Mouse (Mus musculus): ENCODE results near the gene Map2k2. TPM values are rescaled to one million over a fixed set of nuclear protein-coding genes. Genes with fewer than 3 reads are reported as not detected.
"Not testable (repeated sequence)": the region's sequence is repeated elsewhere in the genome, so short reads cannot be mapped to it uniquely, and the experiment has no call there.

Gene Map2k2
- total and polyA plus RNA-seq, 3 experiments = 52.2 to 272 (median 63.5) TPM

- Histone ChIP-seq H3K27me3 (ENCODE audit: insufficient read depth, low read length) (no peaks in the 10 kb centered on the region), H3K36me3 (replicated peaks) (peaks cover 37% of the 10 kb centered on the region), H3K9me3 (replicated peaks) (no peaks in the 10 kb centered on the region), H3K4me1 (ENCODE audit: insufficient read depth, low read depth, low read length) (peaks cover 55% of the 10 kb centered on the region), H3K4me3 (ENCODE audit: low read depth, low read length) (peak within 1 kb of the TSS; percentile 84)
- ATAC-seq (ENCODE audit: extremely low read depth, insufficient number of reproducible peaks, low FRiP score, poor library complexity, severe bottlenecking) (peak; percentile 91), DNase-seq (ENCODE audit: low spot score) (peak; percentile 96)
- TF ChIP-seq GATA1 (IDR thresholded peaks at IDR 0.05; ENCODE audit: borderline replicate concordance, low read length) = no peak
- no peak for TF ChIP-seq TAL1 (conservative IDR thresholded peaks at IDR 0.05; ENCODE audit: low read depth, low read length)
- no peak for TF ChIP-seq GATA2 (IDR thresholded peaks at IDR 0.05; ENCODE audit: borderline replicate concordance, low read depth, low read length)
- no peak for TF ChIP-seq POLR2AphosphoS5 (IDR thresholded peaks at IDR 0.05; ENCODE audit: insufficient replicate concordance, low read depth, low read length)
- no peak for TF ChIP-seq CTCF (IDR thresholded peaks at IDR 0.05; ENCODE audit: low read depth, low read length)
These were observed 61.7 kb downstream of the Map2k2 start, which contains the start of gene Pias4 for GRCm38 (mm10) chr10:81167200-81168086. Pias4 (minus strand) TSS chr10:81167923.

DNA sequence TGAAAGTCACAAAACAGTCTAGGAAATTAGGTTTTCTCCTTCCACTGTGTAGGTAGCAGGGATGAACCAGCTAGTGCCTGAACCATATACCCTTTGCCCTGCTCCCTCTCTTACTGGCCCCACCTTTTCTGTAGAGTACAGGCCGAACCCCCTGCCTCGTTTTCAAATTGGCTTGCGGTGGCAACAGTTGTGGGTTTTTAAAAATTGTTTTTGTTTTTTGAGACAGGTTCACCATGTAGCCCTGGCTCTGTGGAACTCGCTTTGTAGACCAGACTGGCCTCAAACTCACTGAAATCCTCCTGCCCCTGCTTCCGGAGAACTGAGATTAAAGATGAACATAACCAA is 62.3 kb downstream of the Map2k2 start:
- Histone ChIP-seq H3K36me3 (replicated peaks) (peaks cover 32% of the 10 kb centered on the region), H3K9me3 (replicated peaks) (no peaks in the 10 kb centered on the region), H3K4me3 (ENCODE audit: low read depth, low read length) (peak overlapping the region; percentile 58), H3K27me3 (ENCODE audit: insufficient read depth, low read length) (no peaks in the 10 kb centered on the region), H3K4me1 (ENCODE audit: insufficient read depth, low read depth, low read length) (peaks cover 55% of the 10 kb centered on the region)
- TF ChIP-seq GATA2 (IDR thresholded peaks at IDR 0.05; ENCODE audit: borderline replicate concordance, low read depth, low read length) = no peak
- TF ChIP-seq POLR2AphosphoS5 (IDR thresholded peaks at IDR 0.05; ENCODE audit: insufficient replicate concordance, low read depth, low read length) = no peak
- TF ChIP-seq GATA1 (IDR thresholded peaks at IDR 0.05; ENCODE audit: borderline replicate concordance, low read length) = no peak
- no peak for TF ChIP-seq CTCF (IDR thresholded peaks at IDR 0.05; ENCODE audit: low read depth, low read length)
- ATAC-seq (ENCODE audit: extremely low read depth, insufficient number of reproducible peaks, low FRiP score, poor library complexity, severe bottlenecking) (no peak), DNase-seq (ENCODE audit: low spot score) (no peak)

- peak; percentile 62 for ATAC-seq (ENCODE audit: extremely low read depth, insufficient number of reproducible peaks, low FRiP score, poor library complexity, severe bottlenecking)
These were observed 63.0 kb downstream of the Map2k2 start for GRCm38 (mm10) chr10:81168521-81169244.

DNA sequence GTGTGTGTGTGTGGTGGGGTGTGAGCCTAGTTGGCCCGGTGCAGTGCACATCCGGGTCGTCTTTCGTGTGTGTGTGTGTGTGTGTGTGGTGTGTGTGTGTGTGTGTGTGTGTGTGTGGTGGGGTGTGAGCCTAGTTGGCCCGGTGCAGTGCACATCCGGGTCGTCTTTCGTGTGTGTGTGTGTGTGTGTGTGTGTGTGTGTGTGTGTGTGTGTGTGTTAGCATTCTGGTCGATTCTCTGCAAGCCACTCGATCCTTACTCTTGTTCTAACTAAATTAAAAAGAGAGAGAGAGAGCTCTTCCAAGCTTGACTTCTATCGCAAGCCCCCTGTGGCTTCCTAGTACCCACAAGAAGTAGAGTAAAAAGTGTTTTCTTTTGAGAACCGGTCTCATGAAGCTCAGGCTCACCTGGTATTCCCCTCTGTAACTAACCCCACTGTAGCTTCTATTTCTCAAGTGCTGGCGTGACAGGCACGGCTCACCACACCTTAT is 63.7 kb downstream of the Map2k2 start:
- H3K9me3 ChIP-seq (replicated peaks); DNase-seq (ENCODE audit: low spot score); H3K27me3 ChIP-seq (ENCODE audit: insufficient read depth, low read length); ATAC-seq (ENCODE audit: extremely low read depth, insufficient number of reproducible peaks, low FRiP score, poor library complexity, severe bottlenecking): not testable (repeated sequence)
- Histone ChIP-seq H3K4me1 (ENCODE audit: insufficient read depth, low read depth, low read length) (peaks cover 57% of the 10 kb centered on the region), H3K36me3 (replicated peaks) (peaks cover 19% of the 10 kb centered on the region), H3K4me3 (ENCODE audit: low read depth, low read length) (peak overlapping the region; percentile 27; the same call in 1 of the 2 replicates)

More at GRCm38 (mm10) chr10:81168521-81169244, 63.0 kb downstream of the Map2k2 start:
- Histone ChIP-seq H3K4me1 (ENCODE audit: insufficient read depth, low read depth, low read length) (peaks cover 57% of the 10 kb centered on the region), H3K27me3 (ENCODE audit: insufficient read depth, low read length) (no peaks in the 10 kb centered on the region), H3K9me3 (replicated peaks) (no peaks in the 10 kb centered on the region), H3K36me3 (replicated peaks) (peaks cover 27% of the 10 kb centered on the region), H3K4me3 (ENCODE audit: low read depth, low read length) (peak overlapping the region; percentile 79)
- DNase-seq (ENCODE audit: low spot score) = peak; percentile 72
- 0 out of 2 replicates have a peak, but pooled peaks have one; percentile 45 for TF ChIP-seq POLR2AphosphoS5 (IDR thresholded peaks at IDR 0.05; ENCODE audit: insufficient replicate concordance, low read depth, low read length)
- TF ChIP-seq TAL1 (conservative IDR thresholded peaks at IDR 0.05; ENCODE audit: low read depth, low read length) = no peak

DNA sequence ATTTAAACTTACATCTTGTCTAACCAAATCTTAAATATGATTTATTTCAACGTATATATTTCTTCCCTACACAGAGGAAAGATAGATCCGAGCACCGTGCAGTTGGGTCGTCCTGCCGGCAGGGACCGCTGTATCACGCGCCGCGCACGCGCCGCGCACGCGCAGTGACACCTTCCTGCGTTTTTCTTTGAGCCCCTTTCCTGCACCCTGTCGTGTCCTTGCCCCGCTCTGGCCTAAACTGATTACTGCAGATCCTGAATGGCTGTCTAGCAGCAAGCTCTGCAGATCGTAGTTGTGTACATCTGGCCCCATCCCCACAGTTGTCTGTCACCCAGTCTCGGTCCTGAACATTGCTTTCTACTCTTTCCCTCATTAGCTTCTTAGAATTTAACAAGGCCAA is 67.4 kb downstream of the Map2k2 start:
- no peak for ATAC-seq (ENCODE audit: extremely low read depth, insufficient number of reproducible peaks, low FRiP score, poor library complexity, severe bottlenecking)
- Histone ChIP-seq H3K36me3 (replicated peaks) (peaks cover 15% of the 10 kb centered on the region), H3K9me3 (replicated peaks) (no peaks in the 10 kb centered on the region), H3K4me1 (ENCODE audit: insufficient read depth, low read depth, low read length) (peaks cover 53% of the 10 kb centered on the region), H3K27me3 (ENCODE audit: insufficient read depth, low read length) (no peaks in the 10 kb centered on the region), H3K4me3 (ENCODE audit: low read depth, low read length) (peak overlapping the region; percentile 48; the same call in 1 of the 2 replicates)
- no peak for TF ChIP-seq TAL1 (conservative IDR thresholded peaks at IDR 0.05; ENCODE audit: low read depth, low read length)
- TF ChIP-seq POLR2AphosphoS5 (IDR thresholded peaks at IDR 0.05; ENCODE audit: insufficient replicate concordance, low read depth, low read length) = no peak
- peak; percentile 25; the same call in 1 of the 2 replicates for TF ChIP-seq CTCF (IDR thresholded peaks at IDR 0.05; ENCODE audit: low read depth, low read length)
- no peak for DNase-seq (ENCODE audit: low spot score)

- ATAC-seq (ENCODE audit: extremely low read depth, insufficient number of reproducible peaks, low FRiP score, poor library complexity, severe bottlenecking) (peak; percentile 43), DNase-seq (ENCODE audit: low spot score) (peak; percentile 57)
- TF ChIP-seq POLR2AphosphoS5 (IDR thresholded peaks at IDR 0.05; ENCODE audit: insufficient replicate concordance, low read depth, low read length) (no peak), CTCF (IDR thresholded peaks at IDR 0.05; ENCODE audit: low read depth, low read length) (peak; percentile 95)
- H3K4me3 ChIP-seq (ENCODE audit: low read depth, low read length) = peak overlapping the region; percentile 55; the same call in 1 of the 2 replicates
- peaks cover 58% of the 10 kb centered on the region for H3K4me1 ChIP-seq (ENCODE audit: insufficient read depth, low read depth, low read length)
- H3K9me3 ChIP-seq (replicated peaks) = no peaks in the 10 kb centered on the region
- peaks cover 31% of the 10 kb centered on the region for H3K36me3 ChIP-seq (replicated peaks)
- no peaks in the 10 kb centered on the region for H3K27me3 ChIP-seq (ENCODE audit: insufficient read depth, low read length)
These were observed 69.1 kb downstream of the Map2k2 start for GRCm38 (mm10) chr10:81174617-81175344.

DNA sequence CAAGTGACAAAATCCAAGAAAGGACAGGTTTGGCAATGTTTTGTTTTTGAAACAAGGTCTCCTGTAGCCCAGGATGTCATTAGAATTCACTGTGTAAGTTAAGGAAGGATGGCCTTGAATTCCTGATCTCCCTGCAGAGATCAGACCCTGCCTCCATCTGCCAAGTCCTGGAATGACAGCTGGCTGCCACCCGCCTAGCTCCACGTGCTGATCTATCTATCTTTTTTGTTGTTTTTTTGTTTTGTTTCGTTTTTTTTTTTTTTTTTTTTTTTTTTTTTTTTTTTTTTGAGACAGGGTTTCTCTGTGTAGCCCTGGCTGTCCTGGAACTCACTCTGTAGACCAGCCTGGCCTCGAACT is 69.6 kb downstream of the Map2k2 start:
- not testable (repeated sequence) for ATAC-seq (ENCODE audit: extremely low read depth, insufficient number of reproducible peaks, low FRiP score, poor library complexity, severe bottlenecking); H3K9me3 ChIP-seq (replicated peaks); DNase-seq (ENCODE audit: low spot score); H3K27me3 ChIP-seq (ENCODE audit: insufficient read depth, low read length)
- peaks cover 63% of the 10 kb centered on the region for H3K4me1 ChIP-seq (ENCODE audit: insufficient read depth, low read depth, low read length)
- peaks cover 36% of the 10 kb centered on the region for H3K36me3 ChIP-seq (replicated peaks)
- peak overlapping the region; percentile 55; the same call in 1 of the 2 replicates for H3K4me3 ChIP-seq (ENCODE audit: low read depth, low read length)
